Mouse (Mus musculus) MEL (cell line): ENCODE data around the gene Zfp335. TPM values are rescaled to one million over a fixed set of nuclear protein-coding genes. Genes with fewer than 3 reads are reported as not detected.

ENCODE experiments used
- DNase-seq: peaks from one replicate; pipeline ENCODE4 v3.0.0; 2011; ENCODE audit warnings: low read depth, low spot score
- H3K27ac ChIP-seq: 2 replicates; pipeline ENCODE4 v1.5.1; 2012; ENCODE audit warnings: low read depth, mild to moderate bottlenecking, control low read depth, low read length, moderate library complexity; ENCODE audit not compliant: control insufficient read depth
- H3K27me3 ChIP-seq, 2 experiments: fragments of 150-350 bp in 1 of 2; sonication (generic) in 1 of 2; 2 replicates each; pipeline ENCODE4 v1.6.1; 2012; ENCODE audit warnings: low read length in 2 of 2, mild to moderate bottlenecking in 2 of 2, improper control_type of control experiment in 1 of 2, moderate library complexity in 1 of 2; ENCODE audit not compliant: insufficient read depth in 2 of 2, control insufficient read depth in 1 of 2
- H3K36me3 ChIP-seq, 2 experiments: 2 replicates each; pipeline ENCODE4 v1.6.1; 2012 to 2014; ENCODE audit warnings: low read length in 2 of 2, improper control_type of control experiment in 1 of 2, inconsistent platforms in 1 of 2, mild to moderate bottlenecking in 1 of 2; ENCODE audit not compliant: insufficient read depth in 2 of 2, control insufficient read depth in 1 of 2
- H3K4me1 ChIP-seq, 2 experiments: fragments of 150-350 bp in 1 of 2; sonication (generic) in 1 of 2; 2 replicates each; pipeline ENCODE4 v1.6.1; 2012; ENCODE audit warnings: low read length in 2 of 2, improper control_type of control experiment in 1 of 2, mild to moderate bottlenecking in 1 of 2; ENCODE audit not compliant: insufficient read depth in 2 of 2, control insufficient read depth in 1 of 2
- H3K4me3 ChIP-seq, 2 experiments: fragments of 150-350 bp in 1 of 2; sonication (generic) in 1 of 2; 2 replicates each; pipeline ENCODE4 v1.5.1; 2012; ENCODE audit warnings: low read depth in 2 of 2, low read length in 2 of 2, mild to moderate bottlenecking in 2 of 2, moderate library complexity in 2 of 2, control low read depth in 1 of 2, improper control_type of control experiment in 1 of 2; ENCODE audit not compliant: control insufficient read depth in 1 of 2, insufficient read depth in 1 of 2
- H3K79me2 ChIP-seq: 2 replicates; pipeline ENCODE4 v1.6.1; 2012; ENCODE audit warnings: mild to moderate bottlenecking, low read length, moderate library complexity; ENCODE audit not compliant: control insufficient read depth, poor library complexity, insufficient read depth
- H3K9ac ChIP-seq: 2 replicates; pipeline ENCODE4 v1.6.1; 2012; ENCODE audit warnings: low read depth, mild to moderate bottlenecking, control low read depth, low read length, moderate library complexity; ENCODE audit not compliant: control insufficient read depth, poor library complexity, severe bottlenecking
- H3K9me3 ChIP-seq: fragments of 150-350 bp; sonication (generic); replicated peaks from 2 replicates; pipeline ENCODE4 v1.6.1; 2012; ENCODE audit warnings: mild to moderate bottlenecking, low read length, improper control_type of control experiment, moderate library complexity; ENCODE audit not compliant: insufficient read depth
- CHD1 ChIP-seq: IDR thresholded peaks from 2 replicates; pipeline ENCODE4 v1.6.1; 2012; ENCODE audit warnings: low read depth, mild to moderate bottlenecking, inconsistent platforms, low read length, improper control_type of control experiment
- CHD2 ChIP-seq: IDR thresholded peaks from 2 replicates; pipeline ENCODE4 v1.6.1; 2011; ENCODE audit warnings: low read length, improper control_type of control experiment
- CTCF ChIP-seq, 3 experiments: IDR thresholded peaks in 2 of 3; conservative IDR thresholded peaks in 1 of 3; 2 replicates each; pipeline ENCODE4 v1.5.1; 2011 to 2012; ENCODE audit warnings: low read length in 3 of 3, low read depth in 2 of 3, mild to moderate bottlenecking in 2 of 3, improper control_type of control experiment in 1 of 3, inconsistent platforms in 1 of 3, mixed read lengths in 1 of 3, moderate library complexity in 1 of 3; ENCODE audit not compliant: control insufficient read depth in 1 of 3, insufficient read depth in 1 of 3, poor library complexity in 1 of 3, severe bottlenecking in 1 of 3
- ELF1 ChIP-seq: IDR thresholded peaks from 2 replicates; pipeline ENCODE4 v1.6.1; 2014; ENCODE audit warnings: low read depth, mild to moderate bottlenecking, inconsistent platforms, low read length, improper control_type of control experiment, moderate library complexity
- HCFC1 ChIP-seq: IDR thresholded peaks from 2 replicates; pipeline ENCODE4 v1.6.1; 2012; ENCODE audit warnings: low read depth, mild to moderate bottlenecking, inconsistent platforms, low read length, improper control_type of control experiment, moderate library complexity
- JUND ChIP-seq: IDR thresholded peaks from 2 replicates; pipeline ENCODE4 v1.6.1; 2011; ENCODE audit warnings: low read depth, mild to moderate bottlenecking, improper control_type of control experiment, low read length
- KAT2A ChIP-seq: conservative IDR thresholded peaks from 2 replicates; pipeline ENCODE4 v1.6.1; 2012; ENCODE audit warnings: low read depth, low read length, improper control_type of control experiment, inconsistent platforms
- MAFK ChIP-seq: IDR thresholded peaks from 2 replicates; pipeline ENCODE4 v1.6.1; 2011; ENCODE audit warnings: low read depth, mild to moderate bottlenecking, low read length, improper control_type of control experiment, borderline replicate concordance
- MAX ChIP-seq: IDR thresholded peaks from 2 replicates; pipeline ENCODE4 v1.6.1; 2011; ENCODE audit warnings: low read length, improper control_type of control experiment
- MAZ ChIP-seq: IDR thresholded peaks from 2 replicates; pipeline ENCODE4 v1.6.1; 2012; ENCODE audit warnings: low read depth, mild to moderate bottlenecking, inconsistent platforms, low read length, improper control_type of control experiment
- MYB ChIP-seq: IDR thresholded peaks from 2 replicates; pipeline ENCODE4 v1.6.1; 2011; ENCODE audit warnings: mild to moderate bottlenecking, low read depth, low read length, improper control_type of control experiment
- MYC ChIP-seq: IDR thresholded peaks from 2 replicates; pipeline ENCODE4 v1.6.1; 2011; ENCODE audit warnings: low read depth, mild to moderate bottlenecking, low read length, improper control_type of control experiment, moderate library complexity
- NELFE ChIP-seq: IDR thresholded peaks from 2 replicates; pipeline ENCODE4 v1.6.1; 2011; ENCODE audit warnings: low read depth, low read length, improper control_type of control experiment
- POLR2A ChIP-seq, 2 experiments: IDR thresholded peaks; 2 replicates each; pipeline ENCODE4 v1.6.1; 2011 to 2012; ENCODE audit warnings: low read length in 2 of 2, mild to moderate bottlenecking in 2 of 2, control low read depth in 1 of 2, improper control_type of control experiment in 1 of 2, low read depth in 1 of 2, moderate library complexity in 1 of 2; ENCODE audit not compliant: control insufficient read depth in 1 of 2, insufficient read depth in 1 of 2, poor library complexity in 1 of 2
- POLR2AphosphoS2 ChIP-seq: IDR thresholded peaks from 2 replicates; pipeline ENCODE4 v1.6.1; 2011; ENCODE audit warnings: low read length, improper control_type of control experiment
- RCOR1 ChIP-seq: IDR thresholded peaks from 2 replicates; pipeline ENCODE4 v1.6.1; 2012; ENCODE audit warnings: low read depth, mild to moderate bottlenecking, inconsistent platforms, low read length, improper control_type of control experiment
- SIN3A ChIP-seq: IDR thresholded peaks from 2 replicates; pipeline ENCODE4 v1.6.1; 2012; ENCODE audit warnings: low read length, improper control_type of control experiment, inconsistent platforms
- SMC3 ChIP-seq: IDR thresholded peaks from 2 replicates; pipeline ENCODE4 v1.6.1; 2011; ENCODE audit warnings: low read depth, low read length, improper control_type of control experiment
- TAL1 ChIP-seq: IDR thresholded peaks from 2 replicates; pipeline ENCODE4 v1.6.1; 2012; ENCODE audit warnings: mild to moderate bottlenecking, inconsistent platforms, low read length, moderate library complexity, mixed read lengths
- TBP ChIP-seq: IDR thresholded peaks from 2 replicates; pipeline ENCODE4 v1.8.0; 2011; ENCODE audit warnings: low read depth, low read length, improper control_type of control experiment
- TCF12 ChIP-seq: IDR thresholded peaks from 2 replicates; pipeline ENCODE4 v1.6.1; 2014; ENCODE audit warnings: low read depth, mild to moderate bottlenecking, inconsistent platforms, low read length, improper control_type of control experiment, moderate library complexity
- UBTF ChIP-seq: IDR thresholded peaks from 2 replicates; pipeline ENCODE4 v1.6.1; 2012; ENCODE audit warnings: low read depth, mild to moderate bottlenecking, inconsistent platforms, low read length, improper control_type of control experiment, moderate library complexity, borderline replicate concordance; ENCODE audit not compliant: insufficient read depth
- USF1 ChIP-seq: IDR thresholded peaks from 2 replicates; pipeline ENCODE4 v1.6.1; 2014; ENCODE audit warnings: low read depth, mild to moderate bottlenecking, inconsistent platforms, low read length, improper control_type of control experiment, moderate library complexity
- ZC3H11A ChIP-seq: IDR thresholded peaks from 2 replicates; pipeline ENCODE4 v1.6.1; 2012; ENCODE audit warnings: low read depth, mild to moderate bottlenecking, inconsistent platforms, low read length, improper control_type of control experiment
- ZKSCAN1 ChIP-seq: IDR thresholded peaks from 2 replicates; pipeline ENCODE4 v1.6.1; 2012; ENCODE audit warnings: low read depth, mild to moderate bottlenecking, inconsistent platforms, low read length, improper control_type of control experiment, moderate library complexity
- ZMIZ1 ChIP-seq: IDR thresholded peaks from 2 replicates; pipeline ENCODE4 v1.6.1; 2012; ENCODE audit warnings: low read depth, mild to moderate bottlenecking, inconsistent platforms, low read length, improper control_type of control experiment, moderate library complexity
- polyA plus RNA-seq, 2 experiments: library from polyadenylated mRNA; stranded (reverse) in 1 of 2; unstranded in 1 of 2; fragments of >175 nt in 1 of 2; fragments of >200 nt in 1 of 2; gene quantifications; 2 replicates each; pipeline versions ENCODE4 v1.2.1 to v1.2.4; 2012; ENCODE audit warnings: low replicate concordance in 2 of 2, low read depth in 1 of 2; ENCODE audit not compliant: insufficient read length in 2 of 2, insufficient read depth in 1 of 2, missing spikeins in 1 of 2
- total RNA-seq: library from RNA; depleted of rRNA; stranded (reverse); fragments of 300-350 nt; gene quantifications from 2 replicates; pipeline ENCODE4 v1.2.3, GENCODE M21; 2012; rRNA removed

Zfp335 gene
- total RNA-seq (12.3 and 12.6 TPM in 2 replicates), polyA plus RNA-seq (10 to 100 TPM in 1 of 2 experiments, not detected in 1; 24.1 TPM)

DNA sequence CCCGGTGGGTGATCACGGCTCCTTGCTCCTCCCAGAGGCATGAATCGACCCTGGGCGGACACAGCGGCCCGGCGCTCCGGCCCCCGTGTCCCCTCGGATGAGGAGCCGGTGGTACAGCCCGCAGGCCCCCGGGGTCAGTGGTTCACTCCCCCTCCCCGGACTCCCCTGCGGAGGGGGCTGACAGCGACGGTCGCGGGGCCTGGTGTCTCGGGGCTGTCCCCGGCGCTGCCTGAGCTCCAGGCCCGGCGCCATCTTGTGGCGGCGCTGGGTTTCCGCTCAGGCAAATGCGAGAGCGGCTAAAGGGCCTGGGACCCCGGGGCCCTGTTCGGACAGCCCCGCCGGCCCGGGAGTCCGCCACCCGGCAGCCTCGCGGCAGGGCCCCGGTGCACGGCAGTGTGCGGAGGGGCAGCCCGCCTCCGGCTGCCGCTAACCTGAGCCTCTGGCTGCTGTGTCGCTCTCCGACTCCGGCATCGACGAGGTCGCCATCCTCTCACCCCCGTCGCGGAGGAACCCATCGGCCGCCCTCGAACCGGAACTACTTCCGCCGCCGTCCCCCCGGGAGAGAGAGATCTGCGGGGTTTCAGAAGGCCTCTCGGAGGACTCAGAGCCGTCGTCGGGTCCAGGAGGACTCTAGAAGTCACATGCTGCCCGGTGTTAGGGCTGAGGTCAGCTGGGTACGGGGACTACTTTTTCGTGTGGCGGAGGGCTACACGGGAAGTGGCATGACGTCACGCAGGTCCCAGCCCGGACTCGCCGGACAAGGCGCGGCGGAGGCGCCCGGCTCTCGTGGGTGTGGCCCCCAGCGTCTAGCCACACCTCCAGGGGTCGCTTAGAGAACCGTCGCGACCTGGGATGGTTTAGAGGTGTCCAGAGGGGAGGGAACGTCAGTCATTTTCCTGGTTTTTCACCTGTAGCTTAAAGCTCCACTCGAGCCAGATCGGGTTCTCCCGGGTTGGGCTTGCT lies at the start of gene Zfp335:
TSS of gene Zfp335 (minus strand) at position 672 of the 963 bp plus-strand sequence.
- Histone ChIP-seq H3K4me1 (peaks cover 8 to 21% of the 10 kb centered on the region in 2 experiments), H3K36me3 (peaks cover 3 to 14% of the 10 kb centered on the region in 2 experiments), H3K27ac (peak within 1 kb of the TSS; percentile 93), H3K27me3 (no peaks in the 10 kb centered on the region), H3K79me2 (peaks cover 25% of the 10 kb centered on the region), H3K9ac (peak within 1 kb of the TSS; percentile 94), H3K4me3 (peak within 1 kb of the TSS; percentile 73 to 78), H3K9me3 (no peaks in the 10 kb centered on the region)
- peak; percentile 96 for DNase-seq
- TF ChIP-seq KAT2A (peak; percentile 87), CTCF (IDR thresholded peaks at IDR 0.05 in 2 of 3, conservative IDR thresholded peaks at IDR 0.05 in 1 of 3; ENCODE audit: control insufficient read depth in 1 of 3, insufficient read depth in 1 of 3, low read depth in 2 of 3, low read length in 3 of 3, poor library complexity in 1 of 3, severe bottlenecking in 1 of 3) (peak in 1 of 3 experiments; percentile 30; a peak in 3 of 6 replicates), CHD1 (peak; percentile 86; the same call in 1 of the 2 replicates), ZKSCAN1 (no peak), CHD2 (no peak), ZC3H11A (no peak), MAX (peak; percentile 99), SIN3A (peak; percentile 78; the same call in 1 of the 2 replicates), ZMIZ1 (peak; percentile 88), USF1 (no peak; the same call in 1 of the 2 replicates), TAL1 (no peak), TBP (peak; percentile 69), UBTF (0 out of 2 replicates have a peak, but pooled peaks have one; percentile 72), MAFK (no peak), SMC3 (0 out of 2 replicates have a peak, but pooled peaks have one; percentile 9), POLR2A (IDR thresholded peaks at IDR 0.05; ENCODE audit: control insufficient read depth in 1 of 2, insufficient read depth in 1 of 2, low read depth in 1 of 2, low read length in 2 of 2, poor library complexity in 1 of 2) (peak; percentile 34 to 98), POLR2AphosphoS2 (peak; percentile 94), JUND (no peak), TCF12 (no peak; the same call in 1 of the 2 replicates), MAZ (peak; percentile 89), MYC (no peak), ELF1 (peak; percentile 80), NELFE (peak; percentile 90), RCOR1 (no peak), MYB (no peak), HCFC1 (peak; percentile 85)
